Mouse (Mus musculus) heart, adult 2 months (tissue): Measurements from ENCODE around the gene Wwc2.

Experiments used
- CTCF ChIP-seq: fragments of 200-600 bp; IDR thresholded peaks from 2 replicates; pipeline ENCODE4 v1.8.1; 2022; ENCODE audit warnings: antibody characterized with exemption, mild to moderate bottlenecking, moderate library complexity
- POLR2A ChIP-seq: fragments of 200-500 bp; IDR thresholded peaks from 2 replicates; pipeline ENCODE4 v1.6.1; 2011; ENCODE audit warnings: mild to moderate bottlenecking, low read depth, low read length, control low read depth; ENCODE audit not compliant: insufficient read depth

GRCm38 (mm10) chr8:47866568-47866967, 124.2 kb downstream of the Wwc2 start:
- TF ChIP-seq POLR2A (no peak), CTCF (no peak)
